Mouse (Mus musculus): Measurements from ENCODE around the gene Igf2bp3.
"Not testable (repeated sequence)": the region's sequence is repeated elsewhere in the genome, so short reads cannot be mapped to it uniquely, and the experiment has no call there.

The Igf2bp3 gene

DNA sequence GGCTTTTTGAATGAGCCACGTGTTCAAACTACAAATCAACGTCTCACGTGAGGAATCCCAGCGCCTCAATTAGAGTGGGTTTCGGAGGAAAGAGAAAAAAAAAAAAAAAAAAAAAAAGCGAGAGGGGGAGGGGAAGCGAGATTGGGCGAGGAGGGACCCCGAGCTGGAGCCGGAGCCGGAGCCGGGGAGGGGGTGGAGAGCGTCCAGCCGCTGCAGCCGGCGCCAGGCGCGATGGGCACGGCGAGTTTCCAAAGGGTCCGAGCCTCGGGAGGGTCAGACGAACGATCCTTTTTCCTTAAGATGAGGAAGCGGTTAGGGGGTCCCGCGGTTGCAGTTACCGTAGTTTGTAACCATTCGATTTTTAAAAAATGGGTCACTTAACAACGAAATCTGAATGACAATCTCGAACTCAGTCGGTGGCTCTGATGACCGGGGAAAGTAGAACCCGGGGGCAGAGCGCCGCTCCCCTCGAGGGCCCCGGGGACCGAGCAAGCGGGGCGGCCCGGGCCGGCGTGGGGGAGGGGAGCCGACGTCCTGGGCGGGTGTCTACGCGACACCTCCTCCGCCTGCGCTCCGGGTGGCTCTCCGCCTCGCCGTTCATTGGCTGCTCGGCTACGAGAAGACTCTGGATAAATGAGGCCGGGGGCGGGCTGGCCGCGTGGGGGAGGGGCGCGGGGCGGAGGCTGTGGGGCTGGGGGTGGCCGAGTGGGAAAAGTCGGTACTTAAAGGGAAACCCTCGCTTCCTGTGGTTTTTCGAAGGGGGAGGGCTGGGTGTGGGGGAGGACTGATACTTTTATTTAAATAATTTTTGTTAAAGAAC lies at the start of gene Igf2bp3:
TSS of gene Igf2bp3 (minus strand) at position 30 of the 820 bp plus-strand sequence.
- peak; percentile 88 for DNase-seq (ENCODE audit: low spot score)

DNA sequence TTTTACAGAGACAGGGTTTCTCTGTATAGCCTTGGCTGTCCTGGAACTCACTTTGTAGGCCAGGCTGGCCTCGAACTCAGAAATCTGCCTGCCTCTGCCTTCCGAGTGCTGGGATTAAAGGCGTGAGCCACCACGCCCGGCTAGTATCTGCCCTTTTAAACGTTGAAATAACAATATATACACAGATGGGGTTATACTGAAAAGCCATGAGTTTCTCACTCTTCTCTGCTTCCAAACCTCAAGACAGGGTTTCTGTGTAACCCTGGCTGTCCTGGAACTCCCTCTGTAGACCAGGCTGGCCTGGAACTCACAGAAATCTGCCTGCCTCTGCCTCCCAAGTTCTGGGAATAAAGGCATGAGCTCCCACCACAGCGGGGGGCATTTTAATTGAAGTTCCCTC lies 49.7 kb upstream of the Igf2bp3 start:
- not testable (repeated sequence) for DNase-seq (ENCODE audit: low spot score)

DNA sequence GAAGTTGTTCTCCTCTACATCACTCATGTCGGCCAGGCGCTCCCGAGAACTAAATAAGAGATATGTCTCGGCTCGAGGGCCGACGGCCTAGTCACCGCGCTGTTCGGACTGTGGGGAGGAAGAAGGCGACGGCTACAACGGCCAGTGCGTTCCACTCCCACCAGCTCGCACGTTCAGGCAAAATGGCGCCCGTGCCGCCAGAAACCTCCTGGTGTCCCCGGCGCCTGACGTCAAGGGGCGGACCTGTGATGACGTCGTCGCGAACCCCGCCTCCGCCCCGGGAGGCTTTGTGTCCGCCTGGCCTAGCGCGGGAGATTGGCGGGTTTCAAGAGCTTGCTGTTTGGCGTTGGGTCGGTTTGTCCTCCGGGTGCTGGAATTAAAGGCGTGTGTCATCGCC lies 49.1 kb upstream of the Igf2bp3 start, which contains the start of gene Tra2a:
TSS of gene Tra2a (minus strand) at position 187 of the 397 bp plus-strand sequence.
- peak; percentile 95 for DNase-seq (ENCODE audit: low spot score)

- DNase-seq (ENCODE audit: low spot score): peak; percentile 43
These were observed 48.5 kb upstream of the Igf2bp3 start for GRCm38 (mm10) chr6:49263081-49263846.

- DNase-seq (ENCODE audit: low spot score): peak; percentile 29
These were observed 47.7 kb upstream of the Igf2bp3 start for GRCm38 (mm10) chr6:49262421-49262820.

GRCm38 (mm10) chr6:49259711-49260110 lies 45.0 kb upstream of the Igf2bp3 start:
- DNase-seq (ENCODE audit: low spot score): no peak

DNA sequence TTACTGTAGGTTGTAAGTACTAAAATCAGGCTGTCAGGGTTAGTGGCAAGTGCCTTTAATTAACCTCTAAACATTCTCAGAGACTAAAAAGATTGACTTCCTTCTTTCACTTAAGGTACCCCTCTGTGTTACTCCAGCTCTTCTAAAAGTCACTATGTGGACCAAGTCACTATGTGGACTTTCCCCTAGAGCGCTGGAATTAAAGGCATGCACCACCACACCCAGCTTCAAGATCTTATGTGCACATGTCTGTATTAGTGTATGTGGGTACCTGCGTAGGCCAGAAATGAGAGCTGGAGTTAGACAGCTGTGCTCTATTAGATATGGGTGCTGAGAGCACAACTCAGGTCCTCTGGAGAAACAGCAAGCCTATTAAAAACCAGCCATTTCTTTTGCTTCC lies 43.1 kb upstream of the Igf2bp3 start:
- DNase-seq (ENCODE audit: low spot score): no peak

DNA sequence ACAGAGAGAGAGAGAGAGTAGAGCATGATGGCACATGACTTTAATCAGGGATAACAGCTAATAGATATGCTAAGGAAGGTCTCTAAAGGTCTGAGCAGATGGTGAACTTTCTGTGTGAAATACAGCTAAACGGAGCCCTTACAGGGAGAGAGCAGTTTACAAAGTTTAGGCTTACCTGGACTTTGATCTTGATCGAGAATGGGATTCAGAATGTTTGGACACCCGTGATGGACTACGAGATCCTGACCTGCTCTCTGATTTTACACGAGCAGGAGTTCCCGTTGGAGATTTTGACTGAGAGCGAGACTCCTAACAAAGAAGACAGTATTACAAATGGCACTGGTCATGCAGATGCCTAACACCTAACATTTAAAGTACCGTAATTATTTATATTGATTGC lies 37.5 kb upstream of the Igf2bp3 start:
- no peak for DNase-seq (ENCODE audit: low spot score)

GRCm38 (mm10) chr6:49251199-49251598 lies 36.4 kb upstream of the Igf2bp3 start:
- DNase-seq (ENCODE audit: low spot score): no peak

GRCm38 (mm10) chr6:49247246-49247645 lies 32.5 kb upstream of the Igf2bp3 start:
- DNase-seq (ENCODE audit: low spot score): peak; percentile 65

GRCm38 (mm10) chr6:49242331-49242730 lies 27.6 kb upstream of the Igf2bp3 start:
- no peak for DNase-seq (ENCODE audit: low spot score)

DNA sequence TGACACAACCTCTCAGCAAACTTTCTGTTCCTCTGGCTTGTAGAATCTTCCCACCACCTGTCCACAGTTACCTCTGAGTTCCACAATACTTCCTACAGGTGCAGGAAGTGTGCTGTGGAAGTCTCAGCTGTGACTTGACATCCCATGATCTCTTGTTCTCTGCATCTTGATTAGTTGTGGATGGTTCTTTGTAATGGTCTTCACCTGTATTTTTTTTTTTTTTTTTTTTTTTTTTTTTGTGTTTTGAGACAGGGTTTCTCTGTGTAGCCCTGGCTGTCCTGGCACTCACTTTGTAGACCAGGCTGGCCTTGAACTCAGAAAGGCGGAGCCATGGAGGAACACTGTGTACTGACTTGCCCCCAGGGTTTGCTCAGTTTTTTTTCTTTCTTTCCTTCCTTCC lies 26.8 kb upstream of the Igf2bp3 start:
- DNase-seq (ENCODE audit: low spot score): no peak

DNA sequence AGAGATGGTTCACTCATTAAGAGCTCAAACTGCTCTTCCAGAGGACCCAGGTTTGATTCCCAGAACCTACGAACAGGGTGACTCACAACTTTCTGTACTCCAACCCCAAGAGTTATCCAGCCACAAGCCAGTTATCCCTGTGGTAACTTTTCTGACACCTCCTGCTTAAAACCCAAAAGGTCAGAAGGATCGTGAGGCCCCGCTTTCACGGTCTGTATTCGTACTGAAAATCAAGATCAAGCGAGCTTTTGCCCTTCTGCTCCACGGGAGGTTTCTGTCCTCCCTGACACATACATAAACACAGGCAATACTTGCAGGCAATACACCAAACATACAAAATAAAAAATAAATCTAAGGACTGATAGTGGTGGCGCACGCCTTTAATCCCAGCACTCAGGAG lies 21.6 kb upstream of the Igf2bp3 start:
- peak; percentile 81 for DNase-seq (ENCODE audit: low spot score)

GRCm38 (mm10) chr6:49233356-49233755 lies 18.6 kb upstream of the Igf2bp3 start:
- no peak for DNase-seq (ENCODE audit: low spot score)

GRCm38 (mm10) chr6:49228126-49228679 lies 13.4 kb upstream of the Igf2bp3 start:
- DNase-seq (ENCODE audit: low spot score): peak; percentile 34

GRCm38 (mm10) chr6:49227184-49227735 lies 12.5 kb upstream of the Igf2bp3 start:
- peak; percentile 51 for DNase-seq (ENCODE audit: low spot score)

DNA sequence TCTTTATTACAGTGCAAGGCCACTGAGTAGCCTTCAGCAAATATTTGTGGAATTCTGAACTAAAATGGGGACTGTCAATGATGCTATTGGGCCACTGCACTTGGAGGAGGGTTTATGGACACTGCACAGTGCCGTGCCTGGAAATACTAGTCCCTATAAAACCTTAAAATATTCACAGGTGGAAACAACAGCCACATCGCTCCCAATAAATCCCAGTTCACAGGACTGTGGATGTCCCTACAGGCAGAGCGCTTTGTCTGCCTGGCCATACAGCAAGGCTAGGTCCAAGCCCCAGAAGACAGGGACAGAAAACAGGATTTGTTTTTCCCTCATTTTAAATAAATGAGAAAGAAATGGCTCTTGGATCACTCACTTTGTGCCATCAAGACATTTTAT lies 11.0 kb upstream of the Igf2bp3 start:
- DNase-seq (ENCODE audit: low spot score): no peak

- no peak for DNase-seq (ENCODE audit: low spot score)
These were observed 10.4 kb upstream of the Igf2bp3 start for GRCm38 (mm10) chr6:49224923-49225727.

- no peak for DNase-seq (ENCODE audit: low spot score)
These were observed 7.1 kb upstream of the Igf2bp3 start for GRCm38 (mm10) chr6:49221906-49222305.

DNA sequence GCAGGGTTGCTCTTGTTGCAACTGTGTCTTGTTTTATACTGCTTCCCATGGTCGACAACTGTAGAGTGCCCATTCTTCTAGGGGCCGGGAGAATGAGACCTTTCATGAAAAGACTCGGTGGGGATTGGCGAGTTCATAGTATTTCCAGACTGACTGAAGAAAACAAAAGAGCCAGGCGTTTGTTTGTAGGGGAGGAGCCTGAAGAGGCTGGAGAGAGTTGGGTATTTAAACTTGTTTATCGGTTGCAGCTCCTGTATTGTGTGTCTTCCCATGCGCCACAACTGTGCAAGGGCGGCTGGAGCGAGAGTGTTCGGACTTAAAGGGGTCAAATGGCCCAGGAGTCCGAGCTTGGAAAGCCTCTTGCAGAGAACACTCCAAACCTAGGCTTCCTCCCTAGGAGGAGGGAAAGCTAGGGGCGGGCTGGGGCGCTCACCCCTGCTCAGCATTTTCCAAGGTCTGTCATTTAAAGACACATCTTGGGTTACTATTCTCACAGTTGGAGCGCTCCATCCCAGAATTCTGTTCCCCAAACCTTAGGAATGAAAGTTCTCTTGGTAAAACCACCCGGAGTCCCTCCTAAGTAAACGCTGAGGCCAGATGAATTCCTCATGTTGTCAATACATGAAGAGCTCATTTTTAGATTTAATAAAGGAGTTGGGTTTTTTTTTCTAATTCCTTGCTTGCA lies 5.3 kb upstream of the Igf2bp3 start:
- DNase-seq (ENCODE audit: low spot score): no peak

DNA sequence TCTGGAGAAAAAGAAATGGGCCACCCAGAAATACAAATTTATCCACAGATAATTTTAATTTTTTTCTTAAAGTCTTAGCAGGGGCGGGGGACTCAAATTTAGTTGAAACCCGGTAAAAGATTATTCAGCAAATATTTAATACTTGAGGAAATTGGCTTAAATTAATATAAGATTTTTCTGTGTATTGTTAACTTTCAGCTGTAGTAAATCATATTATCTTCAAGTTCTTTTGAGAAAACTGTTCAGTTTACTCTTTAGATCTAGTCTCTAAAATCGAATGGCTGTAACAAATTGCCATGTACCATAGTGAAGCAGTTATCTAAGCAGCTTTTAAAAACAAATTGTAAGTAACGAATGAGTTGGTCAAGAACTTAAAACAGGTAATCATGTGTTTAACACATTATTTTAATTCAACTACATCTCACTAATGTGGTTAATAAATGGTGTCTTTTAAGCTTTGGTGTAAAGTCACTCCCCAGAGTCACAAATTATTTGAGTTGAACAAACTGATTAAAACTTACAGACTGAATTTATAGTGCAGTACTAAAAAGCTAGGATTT lies 4.3 kb upstream of the Igf2bp3 start:
- no peak for DNase-seq (ENCODE audit: low spot score)
